Mouse (Mus musculus): Measurements from ENCODE around the gene Cerkl.

DNA sequence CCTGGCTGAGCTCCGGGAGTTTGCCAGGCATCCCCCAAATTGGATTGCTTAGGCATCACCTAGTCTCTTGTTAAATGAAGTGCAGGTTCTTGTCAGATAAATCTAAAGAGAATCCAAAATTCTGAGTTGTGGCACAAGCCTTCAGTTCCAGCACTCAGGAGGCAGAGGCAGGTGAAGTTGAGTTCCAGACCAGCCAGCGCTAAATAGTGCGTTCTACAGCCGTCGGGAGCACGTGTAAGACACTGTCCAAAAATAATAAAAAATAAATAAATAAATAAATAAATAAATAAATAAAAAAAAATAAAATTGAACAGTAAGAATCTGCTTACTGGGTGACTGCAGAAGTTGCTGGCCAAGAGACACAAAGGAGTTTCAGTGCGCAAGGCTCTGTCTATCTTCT is 27.5 kb downstream of the Cerkl start:
- TF ChIP-seq CTCF (IDR thresholded peaks at IDR 0.05) (no peak), EP300 (IDR thresholded peaks at IDR 0.05) (no peak)

Data from lung, postnatal 0 days (tissue).